Mouse (Mus musculus): Measurements from ENCODE around the gene Atl1.

Gene Atl1

GRCm38 (mm10) chr12:69884053-69884452 is 8.4 kb upstream of the Atl1 start:
- DNase-seq (ENCODE audit: low spot score) = no peak

DNA sequence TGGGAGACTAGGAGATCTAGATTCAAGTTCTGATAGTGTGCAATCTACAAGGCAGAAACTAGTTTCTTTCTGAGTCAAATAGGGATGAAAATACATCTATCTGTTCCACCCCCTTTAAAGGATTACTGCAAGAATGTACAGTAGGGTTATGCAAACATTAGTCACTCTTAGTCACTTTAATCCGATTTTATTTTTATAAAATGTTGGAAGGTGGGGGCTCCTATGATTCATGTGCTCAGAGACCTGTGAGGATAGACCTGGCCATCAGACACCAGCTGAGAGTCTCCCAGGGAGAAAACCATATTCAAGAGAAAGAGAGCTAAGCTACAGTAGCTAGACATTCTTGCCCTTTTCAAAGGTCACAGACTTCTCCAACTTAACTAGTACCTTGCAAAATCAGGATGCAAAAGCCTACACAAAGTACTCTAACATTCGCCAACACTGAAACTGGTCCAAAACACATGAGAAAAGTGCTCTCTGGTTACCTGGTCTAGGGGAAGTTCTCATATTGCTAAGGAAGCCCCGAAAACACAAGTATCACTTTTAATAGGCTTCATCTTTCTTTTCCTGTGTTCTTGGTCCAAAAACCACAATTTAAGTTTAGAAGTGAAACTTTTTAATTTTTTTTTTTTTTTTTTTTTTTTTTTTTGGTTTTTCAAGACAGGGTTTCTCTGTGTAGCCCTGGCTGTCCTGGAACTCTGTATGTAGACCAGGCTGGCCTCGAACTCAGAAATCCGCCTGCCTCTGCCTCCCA is 7.1 kb upstream of the Atl1 start:
- no peak for DNase-seq (ENCODE audit: low spot score)

DNA sequence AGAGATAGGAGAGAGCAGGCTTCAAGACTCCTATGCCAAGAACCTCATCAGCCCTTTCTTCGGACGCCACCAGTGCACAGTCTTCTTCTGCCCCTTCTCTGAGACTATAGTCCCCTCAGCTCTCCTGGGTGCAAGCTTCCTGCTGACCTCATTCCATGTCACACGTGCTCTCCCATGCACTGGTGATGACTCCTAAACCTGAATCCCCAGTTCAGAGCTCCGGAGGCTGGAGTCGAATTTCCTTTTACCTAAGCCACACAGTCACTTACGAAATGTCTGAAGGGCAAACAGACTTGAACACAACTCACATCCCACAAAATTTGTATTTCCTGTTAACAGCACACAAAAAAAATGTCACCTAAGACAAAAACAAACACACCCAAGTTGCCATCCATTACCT is 4.6 kb upstream of the Atl1 start:
- no peak for DNase-seq (ENCODE audit: low spot score)

DNA sequence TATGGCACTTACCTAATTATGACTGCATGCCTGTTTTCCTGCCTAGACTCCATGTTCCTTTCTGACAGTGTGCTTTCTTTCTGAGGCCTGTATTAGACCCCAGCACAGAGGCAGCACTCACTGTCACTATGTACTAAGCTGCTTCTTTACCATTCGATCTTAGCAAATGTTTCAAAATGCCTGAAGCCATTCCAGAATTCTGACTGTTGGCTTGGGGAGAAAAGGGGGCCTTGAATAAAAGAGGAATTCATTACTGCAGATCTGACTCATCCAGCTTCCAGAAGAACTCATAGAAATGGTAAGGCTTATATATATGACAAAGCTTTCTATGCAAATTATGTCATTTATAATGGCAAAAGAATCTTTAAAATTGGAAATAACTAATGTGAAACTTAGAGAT is 4.1 kb upstream of the Atl1 start:
- DNase-seq (ENCODE audit: low spot score) = no peak

GRCm38 (mm10) chr12:69890051-69890450 is 2.4 kb upstream of the Atl1 start:
- DNase-seq (ENCODE audit: low spot score) = no peak

- DNase-seq (ENCODE audit: low spot score) = no peak
Observed at GRCm38 (mm10) chr12:69890476-69890875, 1.9 kb upstream of the Atl1 start.

GRCm38 (mm10) chr12:69891721-69892120 is 693 bp upstream of the Atl1 start:
- DNase-seq (ENCODE audit: low spot score) = no peak

- no peak for DNase-seq (ENCODE audit: low spot score)
Observed at GRCm38 (mm10) chr12:69893927-69894326, 1.5 kb downstream of the Atl1 start.

DNA sequence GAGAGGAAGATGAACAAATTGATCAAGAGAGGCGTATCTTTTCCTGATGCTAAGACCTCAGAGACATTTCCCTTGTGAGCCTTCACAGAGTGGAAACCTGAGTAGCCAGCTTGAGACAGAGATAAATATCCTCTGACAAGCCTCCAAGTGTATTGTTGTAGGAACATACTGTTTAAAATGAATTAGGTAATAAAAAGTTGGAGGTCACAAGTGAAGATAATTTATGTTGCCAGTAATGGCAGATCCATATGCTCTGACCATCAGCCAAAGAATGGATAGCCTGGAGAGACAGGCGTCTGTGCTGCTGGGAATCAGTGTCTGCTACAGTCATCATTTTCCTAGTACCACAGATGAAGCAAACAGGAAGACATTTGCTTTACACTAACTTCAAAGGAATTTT is 2.6 kb downstream of the Atl1 start:
- DNase-seq (ENCODE audit: low spot score) = no peak

- no peak for DNase-seq (ENCODE audit: low spot score)
Observed at GRCm38 (mm10) chr12:69898119-69898518, 5.7 kb downstream of the Atl1 start.

DNA sequence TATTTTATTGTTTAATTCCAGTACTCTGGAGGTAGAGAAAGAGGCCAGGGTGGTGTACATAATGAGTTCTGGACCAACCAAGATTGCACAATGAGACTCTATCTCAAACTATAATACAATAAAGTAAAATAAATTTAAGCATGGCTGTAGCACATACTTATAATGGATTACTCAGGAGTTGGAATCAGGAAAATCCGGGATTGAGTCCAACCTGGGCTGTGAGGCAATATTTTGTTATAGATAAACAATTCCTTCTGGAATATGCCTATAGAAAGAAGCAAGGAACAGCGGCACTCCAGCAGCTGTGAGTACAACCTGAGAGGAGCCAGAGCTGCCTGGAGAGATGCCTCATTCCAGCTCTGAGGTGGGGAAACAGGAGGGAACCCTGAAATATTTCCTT is 12.6 kb downstream of the Atl1 start:
- no peak for DNase-seq (ENCODE audit: low spot score)

GRCm38 (mm10) chr12:69907667-69908510 is 15.5 kb downstream of the Atl1 start:
- DNase-seq (ENCODE audit: low spot score) = peak; percentile 76

- DNase-seq (ENCODE audit: low spot score) = peak; percentile 70
Observed at GRCm38 (mm10) chr12:69908511-69908900, 16.1 kb downstream of the Atl1 start.

DNA sequence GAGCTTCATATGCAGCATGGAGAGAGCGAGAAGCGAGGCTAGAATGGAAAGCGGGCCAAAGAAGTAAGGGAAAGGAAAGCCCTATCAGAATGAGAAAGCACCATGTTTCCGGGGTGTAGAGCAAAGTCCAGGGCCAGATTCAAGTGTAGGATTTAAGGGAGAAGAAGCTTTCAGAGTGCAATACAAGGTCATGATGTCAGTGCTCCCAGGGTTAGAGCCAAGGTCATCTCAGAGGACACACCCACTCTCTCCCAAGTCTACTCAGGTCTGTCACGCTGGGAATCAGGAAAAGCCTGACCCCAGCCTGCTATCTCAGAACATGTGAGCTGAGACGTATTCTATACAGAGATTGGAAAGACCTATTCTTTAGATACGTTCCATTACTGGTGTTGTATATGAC is 19.5 kb downstream of the Atl1 start:
- no peak for DNase-seq (ENCODE audit: low spot score)

DNA sequence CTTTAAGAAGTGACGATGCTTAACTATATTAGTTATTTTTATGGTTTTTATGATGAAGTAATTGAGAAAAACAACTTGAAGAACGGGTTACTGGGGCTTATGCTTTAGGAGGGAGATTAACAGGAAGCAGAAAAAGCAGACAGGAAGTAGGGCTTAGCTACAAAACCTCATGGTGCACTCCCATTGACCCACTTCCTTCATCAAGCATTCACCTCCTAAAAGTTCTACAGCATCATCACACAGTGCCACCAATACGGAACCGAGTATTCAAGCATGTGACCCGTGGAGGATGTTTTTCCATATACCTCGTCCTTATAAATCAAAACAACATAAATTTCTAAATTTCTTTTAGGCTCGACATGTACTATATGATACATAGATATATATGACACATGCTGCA is 20.3 kb downstream of the Atl1 start:
- no peak for DNase-seq (ENCODE audit: low spot score)

DNA sequence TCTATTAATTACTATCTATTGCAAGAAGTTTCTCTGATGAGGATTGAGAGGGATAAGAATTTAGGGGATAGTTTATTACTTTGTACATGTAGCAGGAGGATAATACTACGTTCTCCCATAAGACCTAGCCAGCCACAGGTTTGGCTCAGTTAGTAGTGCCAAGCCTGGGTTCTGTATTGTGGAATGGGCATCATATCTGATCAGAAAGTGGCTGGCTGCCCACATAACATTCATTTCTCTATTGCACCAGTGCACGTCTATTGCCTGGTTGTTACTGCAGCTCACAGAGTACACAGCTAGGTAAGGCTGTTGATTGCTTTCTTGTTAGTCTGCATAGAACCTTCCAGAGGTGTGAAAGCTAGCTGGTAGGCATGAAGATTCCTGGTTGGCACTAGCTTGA is 25.5 kb downstream of the Atl1 start:
- no peak for DNase-seq (ENCODE audit: low spot score)

DNA sequence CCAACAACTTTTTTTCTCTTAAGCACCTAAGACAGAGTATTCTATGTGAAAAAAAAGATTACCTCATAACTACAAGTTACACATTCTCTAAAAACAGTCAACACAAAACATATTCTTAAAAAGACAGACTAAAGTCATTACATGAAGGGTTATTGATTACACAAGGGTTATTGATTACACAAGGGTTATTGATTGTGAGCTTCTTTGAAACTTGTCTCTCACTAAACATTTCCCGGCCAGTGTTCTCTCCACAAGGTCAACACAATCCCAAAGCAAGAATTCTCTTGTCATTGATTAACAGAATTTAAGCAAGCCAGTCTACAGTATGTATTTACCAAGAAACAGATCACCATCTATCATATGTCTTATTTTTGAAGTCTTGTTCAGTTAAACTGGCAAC is 29.7 kb downstream of the Atl1 start:
- no peak for DNase-seq (ENCODE audit: low spot score)

GRCm38 (mm10) chr12:69923128-69923527 is 30.7 kb downstream of the Atl1 start:
- DNase-seq (ENCODE audit: low spot score) = no peak

GRCm38 (mm10) chr12:69923603-69924002 is 31.2 kb downstream of the Atl1 start:
- DNase-seq (ENCODE audit: low spot score) = no peak

GRCm38 (mm10) chr12:69924012-69924411 is 31.6 kb downstream of the Atl1 start:
- DNase-seq (ENCODE audit: low spot score) = no peak

- no peak for DNase-seq (ENCODE audit: low spot score)
Observed at GRCm38 (mm10) chr12:69926716-69927115, 34.3 kb downstream of the Atl1 start.

DNA sequence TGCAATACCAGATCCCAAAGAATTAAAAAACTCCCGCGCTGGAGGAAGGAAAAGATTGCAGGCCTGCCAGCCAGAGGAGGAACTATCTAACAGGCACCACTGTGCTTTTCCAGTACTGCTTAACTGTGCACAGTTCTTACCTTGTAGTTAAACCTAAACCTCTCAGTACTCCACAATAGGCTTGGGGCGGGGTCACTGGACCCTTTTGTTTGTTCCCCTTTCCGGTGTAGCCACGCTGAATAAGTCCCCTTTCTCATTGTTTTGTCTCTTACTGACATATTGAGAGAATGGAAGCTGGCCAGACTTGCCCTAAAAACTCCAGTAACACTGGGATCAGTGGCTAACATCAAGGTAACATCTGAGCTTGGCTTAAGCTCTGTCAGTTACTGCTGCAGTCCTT is 45.3 kb downstream of the Atl1 start:
- no peak for DNase-seq (ENCODE audit: low spot score)

DNA sequence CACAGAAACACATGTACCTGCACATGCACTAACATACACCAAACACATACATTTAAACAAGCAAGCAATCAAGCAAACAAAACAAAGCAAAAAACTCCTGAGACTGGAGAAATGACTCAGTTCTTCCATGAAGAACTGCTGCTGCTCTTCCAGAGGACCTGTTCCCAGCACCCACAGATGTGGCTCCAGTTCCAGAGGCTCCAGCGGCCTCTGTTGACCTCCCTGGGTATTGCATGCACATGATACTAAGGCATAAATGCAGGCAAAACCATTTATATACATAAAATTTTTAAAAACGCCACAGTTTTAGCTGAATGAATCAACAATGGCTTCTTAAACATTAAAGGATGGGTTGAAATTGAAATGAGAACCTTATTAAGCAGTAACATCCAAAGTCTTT is 46.9 kb downstream of the Atl1 start:
- DNase-seq (ENCODE audit: low spot score) = no peak

Measured in MN1 (cell line).